Comparison of ENCODE assay signal across 31 mouse cellular contexts in the genomic region with DNA sequence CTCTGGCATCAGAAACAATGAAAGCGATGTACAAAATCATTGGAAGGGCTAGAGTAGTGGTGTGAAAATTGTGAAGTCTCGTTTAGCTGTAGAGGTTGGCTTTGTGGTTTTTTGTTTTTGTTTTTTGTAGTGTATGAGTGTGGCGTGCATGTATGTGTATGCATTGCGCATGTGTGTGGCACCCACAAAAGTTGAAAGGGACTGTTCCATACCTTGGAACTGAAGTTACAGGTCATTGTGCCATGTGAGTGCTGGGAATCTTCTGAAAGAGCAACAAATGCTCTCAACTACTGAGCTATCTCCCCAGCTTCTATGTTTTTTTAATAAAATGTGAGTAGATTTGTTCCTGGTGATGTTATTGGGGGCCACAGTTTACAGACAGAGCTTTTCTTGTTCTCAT. TPM values are rescaled to one million over a fixed set of nuclear protein-coding genes. Genes with fewer than 3 reads are reported as not detected.
"Had no signal": no experiment of that assay in that cellular context is flagged by ENCODE, and none has a peak within 500 bp of the region (broad histone marks: within the 10 kb centered on the region; RNA-seq: fewer than 3 reads in every experiment).

No protein-coding gene starts in this region.

- ATAC-seq: liver, embryonic 12.5 days; liver, postnatal 0 days; lung, postnatal 0 days had no signal

- H3K4me1 ChIP-seq: limb, embryonic 12.5 days; limb, embryonic 13.5 days; limb, embryonic 15.5 days; liver, embryonic 12.5 days; liver, embryonic 13.5 days; liver, embryonic 15.5 days; lung, embryonic 15.5 days; midbrain, embryonic 10.5 days; midbrain, embryonic 12.5 days; midbrain, embryonic 13.5 days; midbrain, embryonic 15.5 days; neural tube, embryonic 12.5 days; neural tube, embryonic 13.5 days had no signal

- H3K27me3 ChIP-seq: limb, embryonic 12.5 days; limb, embryonic 13.5 days; limb, embryonic 15.5 days; liver, embryonic 12.5 days; liver, embryonic 13.5 days; liver, embryonic 15.5 days; lung, embryonic 15.5 days; megakaryocyte, embryonic 14.5 days; midbrain, embryonic 12.5 days; midbrain, embryonic 13.5 days; midbrain, embryonic 15.5 days; neural tube, embryonic 12.5 days; neural tube, embryonic 13.5 days had no signal

- H3K9ac ChIP-seq: limb, embryonic 12.5 days; limb, embryonic 13.5 days; limb, embryonic 15.5 days; liver, embryonic 12.5 days; liver, embryonic 13.5 days; liver, embryonic 14.5 days; liver, embryonic 15.5 days; liver, postnatal 0 days; lung, embryonic 14.5 days; lung, embryonic 15.5 days; midbrain, embryonic 12.5 days; midbrain, embryonic 13.5 days; midbrain, embryonic 15.5 days; neural tube, embryonic 12.5 days; neural tube, embryonic 13.5 days had no signal

- H3K27ac ChIP-seq: left cerebral cortex, adult 2 months; limb, embryonic 12.5 days; limb, embryonic 13.5 days; limb, embryonic 15.5 days; liver, embryonic 12.5 days; liver, embryonic 13.5 days; liver, embryonic 14.5 days; liver, embryonic 15.5 days; lung, embryonic 15.5 days; macrophage; midbrain, embryonic 10.5 days; midbrain, embryonic 12.5 days; midbrain, embryonic 13.5 days; midbrain, embryonic 15.5 days; neural tube, embryonic 12.5 days; neural tube, embryonic 13.5 days had no signal

- H3K4me2 ChIP-seq: limb, embryonic 12.5 days; limb, embryonic 13.5 days; limb, embryonic 15.5 days; liver, embryonic 11.5 days; liver, embryonic 12.5 days; liver, embryonic 13.5 days; liver, embryonic 15.5 days; lung, embryonic 14.5 days; lung, embryonic 15.5 days; midbrain, embryonic 12.5 days; midbrain, embryonic 13.5 days; midbrain, embryonic 15.5 days; neural tube, embryonic 12.5 days; neural tube, embryonic 13.5 days had no signal

- H3K4me3 ChIP-seq: left cerebral cortex, adult 2 months; limb, embryonic 12.5 days; limb, embryonic 13.5 days; limb, embryonic 15.5 days; liver, embryonic 12.5 days; liver, embryonic 13.5 days; liver, embryonic 15.5 days; lung, embryonic 15.5 days; megakaryocyte, embryonic 14.5 days; midbrain, embryonic 10.5 days; midbrain, embryonic 12.5 days; midbrain, embryonic 13.5 days; midbrain, embryonic 15.5 days; neural tube, embryonic 12.5 days; neural tube, embryonic 13.5 days had no signal

- DNase-seq: left cerebral cortex, postnatal 4 days; liver; liver, embryonic 13.5 days; liver, postnatal 0 days; lung, adult 18-20 months; lung, adult 2 months; lung, embryonic 14.5 days; lung, postnatal 10 days; lung, postnatal 14 days; lung, postnatal 36 days; midbrain, embryonic 14.5 days had no signal

RNA-seq across cellular contexts. Expression of a gene that starts 14.5 kb away (rescaled TPM):
- total RNA-seq: monocyte, adult 5-6 weeks had no signal
- polyA plus RNA-seq: liver, adult 2 months had no signal
